Mouse (Mus musculus) testis, adult 2 months (tissue): Measurements from ENCODE around the gene Hmcn1.

Experiments
- CTCF ChIP-seq: fragments of 200-500 bp; IDR thresholded peaks from 2 replicates; pipeline ENCODE4 v1.5.1; 2012; ENCODE audit warnings: low read depth, mild to moderate bottlenecking, inconsistent platforms, low read length, moderate library complexity; ENCODE audit not compliant: control insufficient read depth, insufficient read depth, insufficient replicate concordance
- POLR2A ChIP-seq: fragments of 200-500 bp; IDR thresholded peaks from 2 replicates; pipeline ENCODE4 v1.6.1; 2012; ENCODE audit warnings: low read depth, mild to moderate bottlenecking, inconsistent platforms, low read length, moderate library complexity; ENCODE audit not compliant: control insufficient read depth

DNA sequence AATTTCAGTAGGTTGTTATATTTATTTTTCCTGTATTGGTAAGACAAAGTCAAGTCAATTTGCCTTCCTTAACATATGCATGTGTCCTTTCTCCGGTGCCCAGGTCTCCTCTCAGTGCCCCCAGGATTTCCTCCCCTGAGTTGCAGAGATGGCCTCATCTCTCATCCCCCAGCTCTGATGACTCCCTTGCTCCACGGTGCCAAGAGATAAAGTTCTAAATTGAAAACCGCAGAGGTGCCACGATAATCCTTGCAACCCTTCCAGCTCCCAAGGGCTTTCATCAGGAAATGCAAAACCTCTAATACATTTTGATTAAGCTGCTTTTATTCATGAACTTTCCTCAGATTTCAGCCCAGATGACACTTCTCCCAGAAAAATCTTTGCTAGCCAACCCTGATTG, 8.3 kb downstream of the Hmcn1 start:
- TF ChIP-seq POLR2A, result no peak
- no peak for TF ChIP-seq CTCF
